Mouse (Mus musculus): ENCODE measurements around the gene Inpp4b.
A peak's percentile ranks its signal among the peaks of the same experiment; 100 is the strongest.

- TF ChIP-seq CTCF (IDR thresholded peaks at IDR 0.05; ENCODE audit: borderline replicate concordance, insufficient read depth, low read length) (peak; percentile 4; the same call in 1 of the 2 replicates), POLR2A (IDR thresholded peaks at IDR 0.05; ENCODE audit: low read depth, low read length) (no peak)
Observed at GRCm38 (mm10) chr8:81806797-81807196, 464.4 kb downstream of the Inpp4b start.

Data from embryonic fibroblast, embryonic 13.5 days (primary cell).